Mouse (Mus musculus): Measurements from ENCODE around the gene 1500011B03Rik. TPM values are rescaled to one million over a fixed set of nuclear protein-coding genes. Genes with fewer than 3 reads are reported as not detected.
A peak's percentile ranks its signal among the peaks of the same experiment; 100 is the strongest.

The 1500011B03Rik gene
- total and polyA plus RNA-seq, 3 experiments, result 0.94 to 12.0 (median 2.0) TPM

DNA sequence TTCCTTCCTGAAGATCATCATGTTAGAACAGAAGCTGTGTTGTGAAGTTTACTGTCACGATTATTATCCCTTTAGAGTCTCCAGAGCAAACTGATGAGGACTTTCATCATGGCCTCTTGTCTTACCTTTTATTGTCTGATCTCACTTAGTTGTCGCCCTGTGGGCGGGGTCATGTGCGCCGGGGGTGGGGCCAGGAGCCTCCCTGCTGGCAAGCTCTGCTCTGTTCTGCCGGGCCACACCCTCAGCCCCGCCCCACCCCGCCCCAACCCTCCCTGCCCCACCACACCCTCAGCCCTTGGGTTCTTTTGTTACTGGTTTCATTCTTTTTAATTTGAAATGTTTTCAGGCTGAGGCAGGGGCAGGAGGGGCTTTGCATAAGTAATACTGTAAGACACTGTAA is 22.2 kb downstream of the 1500011B03Rik start:
- Histone ChIP-seq H3K36me3 (replicated peaks) (peaks cover 98% of the 10 kb centered on the region), H3K4me3 (ENCODE audit: low read depth, low read length) (no peak overlapping the region; the same call in 1 of the 2 replicates), H3K9me3 (replicated peaks) (no peaks in the 10 kb centered on the region), H3K4me1 (ENCODE audit: insufficient read depth, low read depth, low read length) (peaks cover 81% of the 10 kb centered on the region), H3K27me3 (ENCODE audit: insufficient read depth, low read length) (no peaks in the 10 kb centered on the region)
- DNase-seq (ENCODE audit: low spot score) (peak; percentile 64), ATAC-seq (ENCODE audit: extremely low read depth, insufficient number of reproducible peaks, low FRiP score, poor library complexity, severe bottlenecking) (peak; percentile 58)
- TF ChIP-seq POLR2AphosphoS5 (IDR thresholded peaks at IDR 0.05; ENCODE audit: insufficient replicate concordance, low read depth, low read length), result no peak
- no peak for TF ChIP-seq CTCF (IDR thresholded peaks at IDR 0.05; ENCODE audit: low read depth, low read length)
- TF ChIP-seq GATA1 (IDR thresholded peaks at IDR 0.05; ENCODE audit: borderline replicate concordance, low read length), result no peak
- TF ChIP-seq GATA2 (IDR thresholded peaks at IDR 0.05; ENCODE audit: borderline replicate concordance, low read depth, low read length), result no peak
- TF ChIP-seq TAL1 (conservative IDR thresholded peaks at IDR 0.05; ENCODE audit: low read depth, low read length), result no peak

DNA sequence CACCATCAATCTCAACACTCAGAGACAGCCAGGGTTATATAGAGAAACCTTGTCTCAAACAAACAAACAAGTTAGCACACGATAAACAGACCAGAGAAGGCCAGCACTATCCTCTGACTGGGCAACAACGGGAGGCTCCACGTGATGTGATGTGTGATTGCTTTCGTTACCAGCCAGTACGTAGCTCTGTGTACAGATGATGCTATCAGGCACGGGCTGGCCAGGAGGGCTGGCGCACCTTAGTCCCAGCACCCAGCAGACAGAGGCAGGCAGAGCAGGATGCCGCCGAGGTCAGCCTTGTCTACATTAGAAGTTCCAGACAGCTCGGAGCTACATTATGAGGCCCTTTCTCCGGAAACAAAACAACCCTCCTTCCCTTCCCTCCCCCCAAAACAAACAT is 23.4 kb downstream of the 1500011B03Rik start:
- peaks cover 98% of the 10 kb centered on the region for H3K36me3 ChIP-seq (replicated peaks)
- no peaks in the 10 kb centered on the region for H3K27me3 ChIP-seq (ENCODE audit: insufficient read depth, low read length)
- no peak for ATAC-seq (ENCODE audit: extremely low read depth, insufficient number of reproducible peaks, low FRiP score, poor library complexity, severe bottlenecking)
- H3K9me3 ChIP-seq (replicated peaks), result no peaks in the 10 kb centered on the region
- no peak for DNase-seq (ENCODE audit: low spot score)
- H3K4me1 ChIP-seq (ENCODE audit: insufficient read depth, low read depth, low read length), result peaks cover 80% of the 10 kb centered on the region
- no peak overlapping the region for H3K4me3 ChIP-seq (ENCODE audit: low read depth, low read length)
- no peak for TF ChIP-seq GATA1 (IDR thresholded peaks at IDR 0.05; ENCODE audit: borderline replicate concordance, low read length)
- TF ChIP-seq POLR2AphosphoS5 (IDR thresholded peaks at IDR 0.05; ENCODE audit: insufficient replicate concordance, low read depth, low read length), result no peak
- TF ChIP-seq GATA2 (IDR thresholded peaks at IDR 0.05; ENCODE audit: borderline replicate concordance, low read depth, low read length), result no peak
- no peak for TF ChIP-seq CTCF (IDR thresholded peaks at IDR 0.05; ENCODE audit: low read depth, low read length)
- no peak for TF ChIP-seq TAL1 (conservative IDR thresholded peaks at IDR 0.05; ENCODE audit: low read depth, low read length)

DNA sequence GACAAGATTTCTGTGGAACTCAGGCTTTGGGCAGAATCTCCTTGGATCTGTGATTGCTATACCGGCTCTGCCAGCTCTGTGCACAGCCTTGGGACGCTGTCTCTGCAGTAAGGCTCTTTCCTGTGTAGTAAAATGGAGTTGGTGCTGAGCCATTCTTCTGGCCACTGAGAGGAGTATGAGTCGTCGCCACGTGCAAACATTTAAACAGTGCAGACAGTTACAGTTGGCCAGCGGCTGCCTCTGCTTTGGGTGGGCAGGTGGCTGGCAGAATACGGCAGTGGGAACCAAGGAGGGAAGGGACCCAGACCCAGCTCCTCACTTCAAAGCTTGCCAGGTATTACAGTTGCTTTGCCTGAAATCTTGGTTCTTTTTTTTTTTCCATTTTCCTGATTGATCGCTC is 26.0 kb downstream of the 1500011B03Rik start:
- no peak for DNase-seq (ENCODE audit: low spot score)
- no peak overlapping the region for H3K4me3 ChIP-seq (ENCODE audit: low read depth, low read length)
- TF ChIP-seq GATA2 (IDR thresholded peaks at IDR 0.05; ENCODE audit: borderline replicate concordance, low read depth, low read length) (no peak), POLR2AphosphoS5 (IDR thresholded peaks at IDR 0.05; ENCODE audit: insufficient replicate concordance, low read depth, low read length) (no peak), GATA1 (IDR thresholded peaks at IDR 0.05; ENCODE audit: borderline replicate concordance, low read length) (no peak)
- H3K4me1 ChIP-seq (ENCODE audit: insufficient read depth, low read depth, low read length), result peaks cover 80% of the 10 kb centered on the region
- no peaks in the 10 kb centered on the region for H3K9me3 ChIP-seq (replicated peaks)
- no peaks in the 10 kb centered on the region for H3K27me3 ChIP-seq (ENCODE audit: insufficient read depth, low read length)
- ATAC-seq (ENCODE audit: extremely low read depth, insufficient number of reproducible peaks, low FRiP score, poor library complexity, severe bottlenecking), result no peak
- peaks cover 98% of the 10 kb centered on the region for H3K36me3 ChIP-seq (replicated peaks)

DNA sequence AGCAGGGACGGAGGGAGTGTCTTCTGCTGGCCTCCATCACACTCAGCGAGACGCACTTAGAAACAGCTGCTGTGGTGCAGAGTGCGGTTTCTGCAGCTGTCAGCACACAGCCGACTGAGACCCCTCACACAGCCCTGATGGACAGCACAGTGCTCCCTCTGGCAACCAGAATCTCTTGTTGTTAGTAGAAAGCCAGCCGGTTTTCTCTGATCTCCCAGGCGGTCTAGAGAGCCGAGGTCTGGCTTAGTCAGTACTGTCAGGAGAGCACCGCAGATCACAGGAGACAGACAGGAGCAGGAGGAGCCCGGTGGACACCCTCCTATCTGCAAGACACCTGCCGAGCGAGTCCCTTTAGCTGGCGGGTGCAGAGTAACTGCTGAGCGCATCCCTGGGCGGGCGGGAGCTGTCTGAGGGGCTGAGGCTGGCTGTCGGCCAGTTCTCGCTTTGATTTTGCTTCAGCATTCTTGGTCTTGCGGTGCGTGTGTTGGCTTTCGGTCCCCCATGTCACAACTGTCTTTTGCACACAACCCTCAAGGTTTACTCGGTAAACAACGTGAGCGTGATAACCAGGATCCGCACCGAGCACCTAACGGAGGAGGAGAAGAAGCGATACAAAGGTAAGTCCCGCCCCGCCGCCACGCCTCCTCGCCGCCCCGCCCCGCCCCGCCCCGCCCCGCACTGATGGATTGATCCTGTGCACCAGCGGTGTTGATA is 26.8 kb downstream of the 1500011B03Rik start:
- H3K36me3 ChIP-seq (replicated peaks), result peaks cover 98% of the 10 kb centered on the region
- DNase-seq (ENCODE audit: low spot score), result no peak

DNA sequence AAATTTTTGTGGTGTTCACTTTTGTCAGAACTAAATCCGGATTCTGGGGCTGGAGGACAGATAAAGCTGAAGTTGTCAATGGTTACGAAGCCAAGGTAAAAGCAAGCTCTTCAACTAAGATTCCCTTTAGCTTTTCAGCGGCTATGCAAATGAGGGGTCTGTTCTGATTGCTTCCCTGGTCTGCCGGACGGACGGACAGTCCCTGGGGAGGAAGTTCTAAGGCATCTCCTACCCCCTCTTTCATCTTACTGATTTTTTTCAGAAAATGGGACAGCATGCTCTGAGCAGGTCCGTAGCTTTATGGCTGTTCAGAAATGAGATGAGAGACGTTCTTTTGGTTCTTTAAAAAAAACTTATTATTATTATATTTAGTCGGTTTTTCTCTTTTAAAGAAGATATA is 27.6 kb downstream of the 1500011B03Rik start:
- Histone ChIP-seq H3K27me3 (ENCODE audit: insufficient read depth, low read length) (no peaks in the 10 kb centered on the region), H3K36me3 (replicated peaks) (peaks cover 99% of the 10 kb centered on the region), H3K4me3 (ENCODE audit: low read depth, low read length) (no peak overlapping the region), H3K4me1 (ENCODE audit: insufficient read depth, low read depth, low read length) (peaks cover 83% of the 10 kb centered on the region), H3K9me3 (replicated peaks) (no peaks in the 10 kb centered on the region)
- no peak for ATAC-seq (ENCODE audit: extremely low read depth, insufficient number of reproducible peaks, low FRiP score, poor library complexity, severe bottlenecking)
- TF ChIP-seq TAL1 (conservative IDR thresholded peaks at IDR 0.05; ENCODE audit: low read depth, low read length) (no peak), GATA2 (IDR thresholded peaks at IDR 0.05; ENCODE audit: borderline replicate concordance, low read depth, low read length) (no peak), GATA1 (IDR thresholded peaks at IDR 0.05; ENCODE audit: borderline replicate concordance, low read length) (no peak), CTCF (IDR thresholded peaks at IDR 0.05; ENCODE audit: low read depth, low read length) (no peak), POLR2AphosphoS5 (IDR thresholded peaks at IDR 0.05; ENCODE audit: insufficient replicate concordance, low read depth, low read length) (no peak)
- no peak for DNase-seq (ENCODE audit: low spot score)

More for the DNA sequence above, 26.8 kb downstream of the 1500011B03Rik start:
- Histone ChIP-seq H3K27me3 (ENCODE audit: insufficient read depth, low read length) (no peaks in the 10 kb centered on the region), H3K4me3 (ENCODE audit: low read depth, low read length) (no peak overlapping the region), H3K4me1 (ENCODE audit: insufficient read depth, low read depth, low read length) (peaks cover 82% of the 10 kb centered on the region), H3K9me3 (replicated peaks) (no peaks in the 10 kb centered on the region)
- no peak for TF ChIP-seq POLR2AphosphoS5 (IDR thresholded peaks at IDR 0.05; ENCODE audit: insufficient replicate concordance, low read depth, low read length)
- TF ChIP-seq GATA1 (IDR thresholded peaks at IDR 0.05; ENCODE audit: borderline replicate concordance, low read length), result no peak
- no peak for TF ChIP-seq GATA2 (IDR thresholded peaks at IDR 0.05; ENCODE audit: borderline replicate concordance, low read depth, low read length)
- no peak for TF ChIP-seq CTCF (IDR thresholded peaks at IDR 0.05; ENCODE audit: low read depth, low read length)
- TF ChIP-seq TAL1 (conservative IDR thresholded peaks at IDR 0.05; ENCODE audit: low read depth, low read length), result no peak
- no peak for ATAC-seq (ENCODE audit: extremely low read depth, insufficient number of reproducible peaks, low FRiP score, poor library complexity, severe bottlenecking)

DNA sequence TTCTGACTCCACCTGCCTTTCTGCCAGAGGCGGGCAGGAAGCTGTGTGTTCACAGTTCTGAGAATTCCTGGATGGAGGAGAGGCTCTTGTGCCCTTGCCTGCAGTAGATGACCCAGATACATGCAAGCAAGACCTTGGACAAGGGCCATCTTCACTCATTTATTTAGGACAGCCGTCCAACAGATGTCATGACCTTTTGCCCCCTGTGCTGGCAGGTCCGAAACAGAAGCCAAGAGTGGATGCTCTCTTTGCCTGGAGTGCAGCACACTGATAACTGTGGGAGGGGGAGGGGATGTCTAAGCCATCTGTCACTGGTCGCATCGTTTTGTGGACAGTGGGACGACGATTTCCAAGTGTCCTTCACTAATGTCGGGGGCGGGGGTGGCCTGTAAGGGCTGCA is 28.0 kb downstream of the 1500011B03Rik start:
- H3K27me3 ChIP-seq (ENCODE audit: insufficient read depth, low read length), result no peaks in the 10 kb centered on the region
- ATAC-seq (ENCODE audit: extremely low read depth, insufficient number of reproducible peaks, low FRiP score, poor library complexity, severe bottlenecking) (no peak), DNase-seq (ENCODE audit: low spot score) (no peak)
- no peak for TF ChIP-seq GATA1 (IDR thresholded peaks at IDR 0.05; ENCODE audit: borderline replicate concordance, low read length)
- TF ChIP-seq GATA2 (IDR thresholded peaks at IDR 0.05; ENCODE audit: borderline replicate concordance, low read depth, low read length), result no peak
- no peak for TF ChIP-seq TAL1 (conservative IDR thresholded peaks at IDR 0.05; ENCODE audit: low read depth, low read length)
- no peak for TF ChIP-seq POLR2AphosphoS5 (IDR thresholded peaks at IDR 0.05; ENCODE audit: insufficient replicate concordance, low read depth, low read length)
- no peak for TF ChIP-seq CTCF (IDR thresholded peaks at IDR 0.05; ENCODE audit: low read depth, low read length)
- H3K9me3 ChIP-seq (replicated peaks), result no peaks in the 10 kb centered on the region
- peaks cover 83% of the 10 kb centered on the region for H3K4me1 ChIP-seq (ENCODE audit: insufficient read depth, low read depth, low read length)
- peaks cover 99% of the 10 kb centered on the region for H3K36me3 ChIP-seq (replicated peaks)
- H3K4me3 ChIP-seq (ENCODE audit: low read depth, low read length), result no peak overlapping the region

Measured in G1E (cell line).